Mouse (Mus musculus): ENCODE measurements around the gene Snw1. TPM values are rescaled to one million over a fixed set of nuclear protein-coding genes. Genes with fewer than 3 reads are reported as not detected.

The Snw1 gene
- total and polyA plus RNA-seq, 2 experiments = 4.3 to 34.8 TPM

DNA sequence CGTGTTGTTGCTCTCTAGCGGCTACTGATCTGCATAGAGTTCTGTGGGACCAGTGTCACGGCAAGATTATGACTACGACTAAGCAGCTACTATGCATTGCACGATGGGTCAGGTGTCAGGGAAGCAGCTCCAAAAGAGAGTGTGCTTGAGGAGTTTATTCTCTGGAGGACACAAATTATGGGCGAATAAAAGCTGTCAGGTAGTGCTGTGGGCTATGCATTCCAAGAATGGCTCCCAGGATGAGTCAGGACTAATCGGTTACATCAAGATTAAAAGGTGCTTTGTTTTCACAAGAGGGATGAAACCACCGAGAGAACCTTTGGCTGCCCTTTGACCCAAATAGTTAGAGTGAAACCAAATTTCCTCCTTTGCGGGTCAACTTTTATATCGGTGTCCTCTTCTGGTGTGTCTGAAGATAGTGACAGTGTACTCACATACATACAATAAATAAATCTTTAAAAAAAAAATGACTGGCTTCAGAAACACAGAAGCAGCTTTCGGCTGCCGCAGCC is 52.0 kb downstream of the Snw1 start:
- no peaks in the 10 kb centered on the region; the same call in 1 of the 2 replicates for H3K4me1 ChIP-seq (ENCODE audit: control insufficient read depth, insufficient read depth, low read length)
- no peaks in the 10 kb centered on the region for H3K79me2 ChIP-seq (ENCODE audit: control insufficient read depth, insufficient read depth, low read length)
- no peak for TF ChIP-seq CTCF (IDR thresholded peaks at IDR 0.05; ENCODE audit: low read depth, low read length)
- no peak for TF ChIP-seq POLR2A (IDR thresholded peaks at IDR 0.05; ENCODE audit: extremely low read depth, insufficient read depth, low read length)
- 40% methylated on average over 12 of the region's 12 CpGs for WGBS
- peak; percentile 68 for DNase-seq (ENCODE audit: extremely low read depth, low read depth, low spot score)
- peaks cover 9% of the 10 kb centered on the region; the same call in 1 of the 2 replicates for H3K36me3 ChIP-seq (ENCODE audit: control insufficient read depth, insufficient read depth, low read length)
- H3K27ac ChIP-seq (replicated peaks; ENCODE audit: insufficient read depth, low read depth, low read length) = peak overlapping the region; percentile 16; the same call in 1 of the 2 replicates
- H3K9ac ChIP-seq (ENCODE audit: low read depth, low read length) = no peak overlapping the region
- H3K27me3 ChIP-seq (ENCODE audit: control insufficient read depth, insufficient read depth, low read length) = no peaks in the 10 kb centered on the region
- H3K4me3 ChIP-seq (ENCODE audit: insufficient read depth, low read depth, low read length) = no peak overlapping the region

- no peak overlapping the region for H3K27ac ChIP-seq (replicated peaks; ENCODE audit: insufficient read depth, low read depth, low read length)
- no peaks in the 10 kb centered on the region; the same call in 1 of the 2 replicates for H3K4me1 ChIP-seq (ENCODE audit: control insufficient read depth, insufficient read depth, low read length)
- 94% methylated on average over 5 of the region's 5 CpGs for WGBS
- H3K36me3 ChIP-seq (ENCODE audit: control insufficient read depth, insufficient read depth, low read length) = peaks cover 5% of the 10 kb centered on the region; the same call in 1 of the 2 replicates
- no peaks in the 10 kb centered on the region for H3K27me3 ChIP-seq (ENCODE audit: control insufficient read depth, insufficient read depth, low read length)
- no peak for TF ChIP-seq POLR2A (IDR thresholded peaks at IDR 0.05; ENCODE audit: extremely low read depth, insufficient read depth, low read length)
- no peak for TF ChIP-seq CTCF (IDR thresholded peaks at IDR 0.05; ENCODE audit: low read depth, low read length)
- no peak for DNase-seq (ENCODE audit: extremely low read depth, low read depth, low spot score)
- no peaks in the 10 kb centered on the region for H3K79me2 ChIP-seq (ENCODE audit: control insufficient read depth, insufficient read depth, low read length)
- H3K9ac ChIP-seq (ENCODE audit: low read depth, low read length) = no peak overlapping the region
- no peak overlapping the region for H3K4me3 ChIP-seq (ENCODE audit: insufficient read depth, low read depth, low read length)
Measured at GRCm38 (mm10) chr12:87418921-87419320, 53.2 kb downstream of the Snw1 start.

DNA sequence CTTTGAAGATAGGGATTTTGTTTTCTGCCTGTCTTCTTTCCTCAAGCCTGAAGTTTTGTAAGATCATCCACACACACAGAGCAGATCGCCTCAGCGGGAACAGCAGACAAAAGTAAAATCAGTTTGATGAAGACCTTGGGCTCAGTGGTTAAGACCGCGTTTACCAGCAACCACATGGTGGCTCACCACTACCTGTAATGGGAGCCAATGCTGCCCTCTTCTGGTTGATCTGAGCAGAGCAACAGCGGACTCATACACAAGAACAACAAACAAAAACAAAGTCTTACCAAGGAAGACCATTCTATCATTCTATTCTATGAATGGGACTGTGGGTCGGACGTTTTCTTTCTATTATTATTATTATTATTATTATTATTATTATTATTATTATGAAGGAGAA is 55.4 kb downstream of the Snw1 start:
- TF ChIP-seq CTCF (IDR thresholded peaks at IDR 0.05; ENCODE audit: low read depth, low read length) = peak; percentile 84
- no peak for TF ChIP-seq POLR2A (IDR thresholded peaks at IDR 0.05; ENCODE audit: extremely low read depth, insufficient read depth, low read length)
- no peaks in the 10 kb centered on the region for H3K79me2 ChIP-seq (ENCODE audit: control insufficient read depth, insufficient read depth, low read length)
- 26% methylated on average over 7 of the region's 7 CpGs for WGBS
- no peak overlapping the region for H3K9ac ChIP-seq (ENCODE audit: low read depth, low read length)
- no peaks in the 10 kb centered on the region for H3K36me3 ChIP-seq (ENCODE audit: control insufficient read depth, insufficient read depth, low read length)
- no peak overlapping the region for H3K27ac ChIP-seq (replicated peaks; ENCODE audit: insufficient read depth, low read depth, low read length)
- no peaks in the 10 kb centered on the region; the same call in 1 of the 2 replicates for H3K4me1 ChIP-seq (ENCODE audit: control insufficient read depth, insufficient read depth, low read length)
- peak; percentile 70 for DNase-seq (ENCODE audit: extremely low read depth, low read depth, low spot score)
- no peak overlapping the region for H3K4me3 ChIP-seq (ENCODE audit: insufficient read depth, low read depth, low read length)
- no peaks in the 10 kb centered on the region for H3K27me3 ChIP-seq (ENCODE audit: control insufficient read depth, insufficient read depth, low read length)

DNA sequence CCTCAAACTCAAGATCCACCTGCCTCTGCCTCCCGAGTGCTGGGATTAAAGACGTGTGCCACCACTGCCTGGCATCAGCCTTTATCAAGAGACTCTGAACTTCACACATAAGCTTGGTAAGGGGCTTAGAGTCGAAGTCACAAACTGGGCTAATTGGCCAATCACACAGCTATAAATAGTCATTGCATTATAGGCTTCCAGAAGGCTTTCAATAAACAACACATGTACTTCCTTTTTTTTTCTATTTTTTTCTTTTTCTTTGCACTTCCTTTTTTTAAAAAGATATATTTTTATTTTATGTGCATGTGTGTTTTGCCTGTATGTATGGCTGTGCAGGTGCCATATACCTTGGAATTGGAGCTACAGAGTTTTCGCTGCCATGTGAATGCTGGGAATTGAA is 56.7 kb downstream of the Snw1 start:
- WGBS = 75% methylated on average over 4 of the region's 4 CpGs
- Histone ChIP-seq H3K79me2 (ENCODE audit: control insufficient read depth, insufficient read depth, low read length) (no peaks in the 10 kb centered on the region), H3K9ac (ENCODE audit: low read depth, low read length) (no peak overlapping the region), H3K4me3 (ENCODE audit: insufficient read depth, low read depth, low read length) (no peak overlapping the region), H3K36me3 (ENCODE audit: control insufficient read depth, insufficient read depth, low read length) (no peaks in the 10 kb centered on the region), H3K27ac (replicated peaks; ENCODE audit: insufficient read depth, low read depth, low read length) (no peak overlapping the region), H3K27me3 (ENCODE audit: control insufficient read depth, insufficient read depth, low read length) (no peaks in the 10 kb centered on the region), H3K4me1 (ENCODE audit: control insufficient read depth, insufficient read depth, low read length) (no peaks in the 10 kb centered on the region; the same call in 1 of the 2 replicates)
- no peak for TF ChIP-seq CTCF (IDR thresholded peaks at IDR 0.05; ENCODE audit: low read depth, low read length)
- no peak for TF ChIP-seq POLR2A (IDR thresholded peaks at IDR 0.05; ENCODE audit: extremely low read depth, insufficient read depth, low read length)
- DNase-seq (ENCODE audit: extremely low read depth, low read depth, low spot score) = no peak

DNA sequence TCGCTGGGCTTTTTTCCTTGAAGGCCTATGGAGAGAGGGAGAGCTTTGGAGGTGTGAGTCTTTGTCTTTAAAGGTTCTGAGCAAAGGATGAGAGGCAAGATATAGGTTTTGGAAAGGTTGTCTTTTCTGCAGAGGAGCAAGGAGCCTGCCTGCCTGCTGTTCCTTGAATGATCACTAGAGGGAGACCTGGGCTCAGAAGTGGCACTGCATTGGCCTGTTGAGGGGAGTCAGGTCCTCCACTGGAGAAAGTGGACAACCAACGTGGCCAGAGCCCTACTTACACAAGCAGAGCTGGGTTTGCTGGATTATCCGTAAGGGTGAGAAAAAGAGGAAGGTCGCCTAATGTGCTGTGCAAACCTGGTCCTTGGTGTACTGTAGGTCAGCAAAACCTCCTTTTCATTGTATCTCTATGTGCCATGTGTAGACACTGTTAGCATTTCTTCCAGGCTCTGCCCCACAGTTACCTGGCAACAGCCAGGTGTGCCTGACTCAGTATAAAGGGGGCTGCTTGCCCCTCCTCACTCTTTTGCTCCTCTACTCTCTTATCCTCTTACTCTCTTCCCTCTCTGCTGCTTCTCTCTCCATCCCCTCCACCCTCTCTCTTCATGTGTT is 58.8 kb downstream of the Snw1 start:
- Histone ChIP-seq H3K27ac (replicated peaks; ENCODE audit: insufficient read depth, low read depth, low read length) (no peak overlapping the region), H3K79me2 (ENCODE audit: control insufficient read depth, insufficient read depth, low read length) (no peaks in the 10 kb centered on the region), H3K36me3 (ENCODE audit: control insufficient read depth, insufficient read depth, low read length) (no peaks in the 10 kb centered on the region), H3K27me3 (ENCODE audit: control insufficient read depth, insufficient read depth, low read length) (no peaks in the 10 kb centered on the region), H3K4me3 (ENCODE audit: insufficient read depth, low read depth, low read length) (no peak overlapping the region), H3K4me1 (ENCODE audit: control insufficient read depth, insufficient read depth, low read length) (0 out of 2 replicates have a peak, but pooled peaks cover 3% of the 10 kb centered on the region), H3K9ac (ENCODE audit: low read depth, low read length) (no peak overlapping the region)
- TF ChIP-seq POLR2A (IDR thresholded peaks at IDR 0.05; ENCODE audit: extremely low read depth, insufficient read depth, low read length) (no peak), CTCF (IDR thresholded peaks at IDR 0.05; ENCODE audit: low read depth, low read length) (peak; percentile 92)
- WGBS = 18% methylated on average over 4 of the region's 4 CpGs
- peak; percentile 37 for DNase-seq (ENCODE audit: extremely low read depth, low read depth, low spot score)

DNA sequence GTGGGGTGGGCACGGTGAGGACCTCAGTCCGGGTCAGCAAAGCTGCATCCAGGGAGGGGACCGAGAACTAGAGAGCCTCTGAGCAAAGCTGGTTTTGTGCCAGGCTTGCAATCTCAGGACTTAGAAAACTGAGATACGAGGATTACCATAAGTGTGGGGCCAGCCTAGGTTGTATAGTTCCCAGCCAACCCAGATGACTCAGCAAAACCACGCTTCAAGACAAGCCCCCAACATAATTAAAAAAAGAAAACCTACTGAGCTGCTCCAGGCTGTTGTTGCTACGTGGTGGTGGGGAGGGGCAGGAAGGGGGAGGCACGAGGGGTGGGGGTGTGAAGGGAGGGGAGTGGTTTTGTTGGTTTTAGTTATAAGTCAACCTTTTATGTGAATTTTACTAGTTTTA is 61.1 kb downstream of the Snw1 start:
- H3K9ac ChIP-seq (ENCODE audit: low read depth, low read length) = no peak overlapping the region
- no peaks in the 10 kb centered on the region for H3K79me2 ChIP-seq (ENCODE audit: control insufficient read depth, insufficient read depth, low read length)
- no peaks in the 10 kb centered on the region for H3K36me3 ChIP-seq (ENCODE audit: control insufficient read depth, insufficient read depth, low read length)
- no peak overlapping the region for H3K4me3 ChIP-seq (ENCODE audit: insufficient read depth, low read depth, low read length)
- no peak overlapping the region for H3K27ac ChIP-seq (replicated peaks; ENCODE audit: insufficient read depth, low read depth, low read length)
- no peak for TF ChIP-seq POLR2A (IDR thresholded peaks at IDR 0.05; ENCODE audit: extremely low read depth, insufficient read depth, low read length)
- no peak for TF ChIP-seq CTCF (IDR thresholded peaks at IDR 0.05; ENCODE audit: low read depth, low read length)
- no peaks in the 10 kb centered on the region for H3K27me3 ChIP-seq (ENCODE audit: control insufficient read depth, insufficient read depth, low read length)
- WGBS = 64% methylated on average over 7 of the region's 7 CpGs
- no peak for DNase-seq (ENCODE audit: extremely low read depth, low read depth, low spot score)
- H3K4me1 ChIP-seq (ENCODE audit: control insufficient read depth, insufficient read depth, low read length) = 0 out of 2 replicates have a peak, but pooled peaks cover 7% of the 10 kb centered on the region

All from liver, adult 2 months (tissue).